Mouse (Mus musculus) midbrain, embryonic 15.5 days (tissue): Measurements from ENCODE around the gene Slc25a13. TPM values are rescaled to one million over a fixed set of nuclear protein-coding genes. Genes with fewer than 3 reads are reported as not detected.

ENCODE experiments used
- ATAC-seq: fragments of 200-750 bp; cut with Nextera tagmentation; replicated peaks from 2 replicates; pipeline ENCODE4 v1.8.0; 2017; ENCODE audit warnings: moderate TSS enrichment
- H3K27ac ChIP-seq: fragments of 300-500 bp; sonication (generic); 2 replicates; pipeline ENCODE4 v1.5.1; 2015; ENCODE audit warnings: mild to moderate bottlenecking, inconsistent platforms
- H3K27me3 ChIP-seq: fragments of 300-500 bp; sonication (generic); replicated peaks from 2 replicates; pipeline ENCODE4 v1.6.1; 2015; ENCODE audit warnings: inconsistent platforms
- H3K36me3 ChIP-seq: fragments of 300-500 bp; sonication (generic); replicated peaks from 2 replicates; pipeline ENCODE4 v1.6.1; 2015; ENCODE audit warnings: inconsistent platforms
- H3K4me1 ChIP-seq: fragments of 300-500 bp; sonication (generic); 2 replicates; pipeline ENCODE4 v1.6.1; 2015; ENCODE audit warnings: inconsistent platforms
- H3K4me2 ChIP-seq: fragments of 300-500 bp; sonication (generic); 2 replicates; pipeline ENCODE4 v1.6.1; 2015; ENCODE audit warnings: inconsistent platforms, mild to moderate bottlenecking, moderate library complexity
- H3K4me3 ChIP-seq: fragments of 300-500 bp; sonication (generic); 2 replicates; pipeline ENCODE4 v1.5.1; 2015; ENCODE audit warnings: mild to moderate bottlenecking, inconsistent platforms
- H3K9ac ChIP-seq: fragments of 300-500 bp; sonication (generic); 2 replicates; pipeline ENCODE4 v1.6.1; 2015; ENCODE audit warnings: mild to moderate bottlenecking, inconsistent platforms
- H3K9me3 ChIP-seq: fragments of 300-500 bp; sonication (generic); 2 replicates; pipeline ENCODE4 v1.6.1; 2016; ENCODE audit warnings: inconsistent platforms
- WGBS: fragments of 180-500 bp; shearing (Covaris S2); methylation state at CpG from one replicate; pipeline ENCODE4 v1.1.7; 2015; ENCODE audit warnings: mixed read lengths; 5-methylcytosine and 5-hydroxymethylcytosine counted together
- polyA plus RNA-seq: library from polyadenylated mRNA; unstranded; fragments of >200 nt; fragmentation: Nextera tagmentation; extraction: Ambion mirVana; gene quantifications from 2 replicates; pipeline ENCODE4 v1.2.1, GENCODE M21; 2015

The Slc25a13 gene
- polyA plus RNA-seq = 3.8 and 4.0 TPM in 2 replicates

DNA sequence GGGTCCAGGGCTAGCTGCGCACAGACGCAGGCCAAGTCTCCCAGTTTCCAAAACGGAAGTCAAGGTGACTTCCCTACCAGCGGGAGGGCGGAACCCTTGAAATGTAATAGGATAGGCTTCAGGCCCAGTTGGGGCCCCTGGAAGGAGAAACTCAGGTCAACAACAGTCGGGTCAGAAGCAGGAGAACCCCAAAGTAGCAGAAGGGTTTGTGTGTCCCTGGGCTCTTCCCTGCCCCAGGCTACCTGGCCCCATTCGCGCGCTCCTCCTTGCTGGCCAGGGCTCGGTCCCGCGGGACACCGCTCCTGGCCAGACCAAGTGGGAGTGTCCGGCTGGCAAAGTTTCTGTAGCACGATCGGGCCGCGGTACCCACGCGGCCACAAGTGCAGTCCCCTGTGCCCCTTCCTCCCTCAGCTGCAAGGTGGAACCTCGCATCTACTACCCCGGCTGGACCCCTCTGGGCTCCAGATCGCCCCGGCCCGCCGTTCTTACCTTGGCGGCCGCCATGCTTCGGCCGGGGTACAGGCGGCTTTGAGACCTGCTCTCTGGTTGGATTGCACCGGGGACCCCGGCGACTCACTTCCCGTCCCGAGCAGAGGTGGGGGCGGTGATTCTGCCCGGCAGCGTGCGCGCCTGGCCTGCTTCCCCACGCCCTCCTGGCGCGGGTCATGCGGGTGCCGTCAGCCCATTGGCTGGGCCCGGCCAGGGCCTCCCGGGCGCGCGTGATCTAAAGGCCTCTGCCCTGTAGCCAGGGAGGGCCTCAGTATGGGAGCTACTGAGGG is at the start of gene Slc25a13:
TSS of gene Slc25a13 (minus strand) at position 667 of the 779 bp plus-strand sequence.
- peak within 1 kb of the TSS; percentile 74 for H3K4me2 ChIP-seq

DNA sequence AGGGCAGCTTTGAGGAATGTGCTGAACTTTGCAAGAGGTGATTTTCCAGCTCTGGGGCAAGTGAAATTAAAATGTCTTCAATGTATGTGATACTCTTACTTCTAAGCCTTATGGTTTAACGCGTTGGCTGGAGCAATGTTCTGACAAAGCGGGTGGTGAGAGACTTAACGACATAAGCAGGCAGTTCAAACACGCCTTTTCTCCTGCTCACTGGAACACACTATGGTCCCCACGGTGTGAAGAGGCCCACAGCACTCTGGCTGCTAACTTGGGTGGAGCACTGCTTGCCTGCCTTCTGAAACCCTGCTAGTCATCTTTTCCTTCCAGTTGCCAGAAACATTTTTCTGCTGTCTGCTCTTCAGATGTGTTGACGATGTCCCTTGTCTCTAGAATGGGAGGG is 48.8 kb upstream of the Slc25a13 start:
- Histone ChIP-seq H3K4me3 (no peak overlapping the region), H3K36me3 (no peaks in the 10 kb centered on the region), H3K9ac (no peak overlapping the region), H3K27me3 (no peaks in the 10 kb centered on the region), H3K4me2 (no peak overlapping the region), H3K4me1 (no peaks in the 10 kb centered on the region), H3K27ac (no peak overlapping the region), H3K9me3 (no peaks in the 10 kb centered on the region)
- ATAC-seq = no peak
- 86% methylated on average over 7 of the region's 7 CpGs for WGBS

More for the DNA sequence above, at the start of gene Slc25a13:
- no peaks in the 10 kb centered on the region for H3K27me3 ChIP-seq
- peak within 1 kb of the TSS; percentile 46 for H3K9ac ChIP-seq
- ATAC-seq = peak; percentile 95
- H3K36me3 ChIP-seq = no peaks in the 10 kb centered on the region
- H3K4me3 ChIP-seq = peak within 1 kb of the TSS; percentile 55
- H3K4me1 ChIP-seq = peaks cover 11% of the 10 kb centered on the region
- H3K27ac ChIP-seq = no peak within 1 kb of the TSS
- WGBS = under 1% methylated on average over 51 of the region's 51 CpGs
- H3K9me3 ChIP-seq = no peaks in the 10 kb centered on the region

DNA sequence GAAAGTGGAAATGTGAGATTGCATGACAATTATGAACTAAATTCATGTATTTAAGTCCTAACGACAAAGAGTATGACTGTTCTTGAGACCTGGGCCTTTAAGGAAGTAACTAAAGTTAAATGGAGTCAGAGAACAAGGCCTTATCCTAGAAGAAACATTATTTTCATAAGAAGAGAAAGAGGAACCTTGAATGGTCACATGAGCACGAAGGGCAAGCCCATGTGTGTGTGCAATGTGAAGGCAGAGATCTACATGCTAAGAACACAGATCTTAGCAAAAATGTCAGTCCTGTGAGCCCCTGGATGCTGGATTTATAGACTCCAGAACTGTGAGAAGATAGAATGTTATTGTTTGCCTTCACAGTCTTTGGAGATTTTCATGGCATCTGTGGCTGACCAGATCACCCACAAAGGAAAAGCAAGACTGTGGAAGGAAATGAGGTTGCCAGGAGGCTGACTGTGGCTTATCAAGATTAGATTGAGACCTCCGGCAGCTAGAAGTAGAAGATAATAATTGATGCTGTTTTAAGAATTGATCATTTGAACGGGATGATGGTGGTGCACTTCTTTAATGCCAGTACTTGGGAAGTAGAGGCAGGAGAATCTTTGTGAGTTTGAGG is 46.4 kb upstream of the Slc25a13 start:
- 87% methylated on average over 4 of the region's 4 CpGs for WGBS
- Histone ChIP-seq H3K9ac (no peak overlapping the region), H3K27me3 (no peaks in the 10 kb centered on the region), H3K36me3 (no peaks in the 10 kb centered on the region), H3K9me3 (no peaks in the 10 kb centered on the region), H3K4me1 (no peaks in the 10 kb centered on the region), H3K4me3 (no peak overlapping the region), H3K27ac (no peak overlapping the region), H3K4me2 (no peak overlapping the region)
- no peak for ATAC-seq

DNA sequence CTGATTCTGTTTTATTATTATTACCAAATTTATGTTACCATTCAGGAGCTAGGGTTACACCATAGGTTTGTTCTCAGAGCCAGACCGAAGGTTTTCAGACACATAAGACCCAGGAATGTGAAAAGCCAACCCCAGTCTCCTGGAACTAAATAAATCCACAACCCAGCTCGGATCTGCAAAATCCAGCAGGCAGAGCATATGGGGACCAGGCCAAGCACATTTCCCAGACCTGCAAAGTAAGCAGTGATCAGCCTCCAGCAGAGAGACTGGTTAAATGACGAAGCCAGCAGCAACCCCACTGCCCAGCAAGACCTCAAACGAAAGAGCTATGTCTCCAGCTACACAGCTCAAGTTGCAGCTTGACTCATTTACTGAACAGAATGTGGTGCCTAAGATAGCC is 43.9 kb upstream of the Slc25a13 start:
- 72% methylated on average over 4 of the region's 4 CpGs for WGBS
- ATAC-seq = no peak
- no peak overlapping the region for H3K9ac ChIP-seq
- no peaks in the 10 kb centered on the region for H3K36me3 ChIP-seq
- no peak overlapping the region for H3K27ac ChIP-seq
- no peaks in the 10 kb centered on the region for H3K9me3 ChIP-seq
- H3K27me3 ChIP-seq = no peaks in the 10 kb centered on the region
- H3K4me2 ChIP-seq = no peak overlapping the region
- H3K4me3 ChIP-seq = no peak overlapping the region
- H3K4me1 ChIP-seq = no peaks in the 10 kb centered on the region

DNA sequence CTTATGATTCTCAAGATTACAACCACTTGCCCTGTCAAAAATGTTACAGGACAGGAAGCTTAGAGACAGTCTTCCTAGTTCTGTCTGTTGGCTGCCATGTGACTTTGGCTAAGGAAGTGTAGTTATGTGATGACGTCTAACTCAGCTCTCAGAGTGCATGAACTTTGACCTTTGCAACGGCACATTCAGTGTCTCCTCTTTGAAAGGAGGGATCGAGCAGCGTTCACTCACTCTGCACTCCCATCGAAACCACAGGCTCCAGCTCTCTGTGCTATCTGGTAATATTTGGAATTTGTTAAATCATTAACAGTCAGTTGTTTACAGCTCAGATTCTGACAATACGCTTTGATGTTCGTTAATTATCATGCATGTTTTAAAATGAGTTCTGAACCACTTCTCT is 31.5 kb upstream of the Slc25a13 start:
- no peak for ATAC-seq
- H3K27ac ChIP-seq = no peak overlapping the region
- H3K9ac ChIP-seq = no peak overlapping the region
- H3K4me2 ChIP-seq = no peak overlapping the region
- H3K27me3 ChIP-seq = no peaks in the 10 kb centered on the region
- no peak overlapping the region for H3K4me3 ChIP-seq
- no peaks in the 10 kb centered on the region for H3K4me1 ChIP-seq
- H3K9me3 ChIP-seq = no peaks in the 10 kb centered on the region
- 61% methylated on average over 7 of the region's 7 CpGs for WGBS
- no peaks in the 10 kb centered on the region for H3K36me3 ChIP-seq

DNA sequence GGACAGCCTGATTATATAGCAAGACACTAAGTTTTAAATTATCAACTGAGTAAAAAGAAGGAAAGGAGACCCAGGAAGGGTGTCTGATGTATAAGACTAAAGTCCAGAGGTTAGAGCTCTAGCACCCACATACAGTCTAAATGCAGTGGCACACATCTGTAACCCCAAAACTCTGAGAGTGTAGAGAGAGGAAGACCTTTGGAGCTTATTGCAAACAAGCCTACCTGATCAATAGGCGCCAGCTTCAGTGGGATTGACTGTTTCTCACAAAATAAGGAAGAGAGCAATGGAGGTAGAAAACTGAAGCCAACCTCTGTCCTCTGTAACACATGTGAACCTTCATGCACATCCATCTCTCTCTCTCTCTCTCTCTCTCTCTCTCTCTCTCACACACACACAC is 26.9 kb upstream of the Slc25a13 start:
- ATAC-seq = no peak
- no peak overlapping the region for H3K27ac ChIP-seq
- H3K9ac ChIP-seq = no peak overlapping the region
- no peaks in the 10 kb centered on the region for H3K36me3 ChIP-seq
- 88% methylated on average over 1 of the region's 1 CpGs for WGBS
- no peaks in the 10 kb centered on the region for H3K27me3 ChIP-seq
- H3K9me3 ChIP-seq = no peaks in the 10 kb centered on the region
- H3K4me1 ChIP-seq = no peaks in the 10 kb centered on the region
- H3K4me2 ChIP-seq = no peak overlapping the region
- no peak overlapping the region for H3K4me3 ChIP-seq

DNA sequence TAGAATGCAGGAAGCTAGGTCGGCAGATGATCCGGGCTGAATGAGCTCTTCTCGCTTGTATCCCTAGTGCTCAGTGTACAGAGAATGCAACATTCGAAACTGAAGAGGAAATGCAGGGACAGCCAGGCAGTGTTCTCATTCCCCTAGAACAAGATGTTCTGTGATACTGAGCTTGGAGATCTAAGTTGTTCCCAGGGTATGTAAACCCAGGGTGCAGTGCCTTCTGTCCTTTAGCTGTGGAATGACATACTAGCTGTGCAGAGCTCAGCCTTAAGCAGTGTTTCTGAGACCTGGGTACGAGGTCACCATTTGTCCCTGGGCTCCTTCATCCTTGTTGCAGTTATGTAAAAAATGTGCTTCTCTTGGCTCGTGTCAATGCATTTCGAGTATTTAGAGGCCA is 25.1 kb upstream of the Slc25a13 start:
- Histone ChIP-seq H3K36me3 (no peaks in the 10 kb centered on the region), H3K27me3 (no peaks in the 10 kb centered on the region), H3K4me1 (no peaks in the 10 kb centered on the region), H3K4me2 (no peak overlapping the region), H3K9ac (no peak overlapping the region), H3K9me3 (no peaks in the 10 kb centered on the region), H3K27ac (no peak overlapping the region), H3K4me3 (no peak overlapping the region)
- WGBS = 83% methylated on average over 7 of the region's 7 CpGs
- no peak for ATAC-seq

DNA sequence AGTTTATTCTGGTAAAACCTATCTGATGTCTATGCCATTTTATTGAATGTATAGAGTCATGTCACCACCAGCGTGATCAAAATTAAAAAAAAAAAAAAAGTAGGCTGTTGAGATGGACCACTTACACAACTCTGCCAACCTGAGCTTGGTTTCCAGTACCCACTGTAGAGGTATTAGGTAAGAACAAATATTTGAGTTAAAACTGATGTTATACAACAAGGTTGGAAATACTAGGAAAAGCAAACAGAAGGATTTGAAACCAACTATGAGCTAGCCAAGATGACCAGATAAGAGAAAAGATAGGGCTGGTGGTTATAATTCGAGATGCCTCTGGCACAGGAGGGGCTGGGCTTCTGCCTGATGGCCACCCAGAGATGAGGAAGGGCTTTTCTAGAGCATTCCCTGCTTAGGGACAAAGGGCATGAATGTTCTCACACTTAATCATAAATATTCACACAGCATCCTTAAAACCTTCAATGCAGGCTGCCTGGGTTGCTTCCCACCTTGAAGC is 19.9 kb upstream of the Slc25a13 start:
- Histone ChIP-seq H3K4me1 (no peaks in the 10 kb centered on the region), H3K27ac (no peak overlapping the region), H3K36me3 (no peaks in the 10 kb centered on the region), H3K9ac (no peak overlapping the region), H3K4me2 (no peak overlapping the region), H3K27me3 (no peaks in the 10 kb centered on the region), H3K4me3 (no peak overlapping the region), H3K9me3 (no peaks in the 10 kb centered on the region)
- ATAC-seq = no peak
- WGBS = 89% methylated on average over 2 of the region's 2 CpGs

DNA sequence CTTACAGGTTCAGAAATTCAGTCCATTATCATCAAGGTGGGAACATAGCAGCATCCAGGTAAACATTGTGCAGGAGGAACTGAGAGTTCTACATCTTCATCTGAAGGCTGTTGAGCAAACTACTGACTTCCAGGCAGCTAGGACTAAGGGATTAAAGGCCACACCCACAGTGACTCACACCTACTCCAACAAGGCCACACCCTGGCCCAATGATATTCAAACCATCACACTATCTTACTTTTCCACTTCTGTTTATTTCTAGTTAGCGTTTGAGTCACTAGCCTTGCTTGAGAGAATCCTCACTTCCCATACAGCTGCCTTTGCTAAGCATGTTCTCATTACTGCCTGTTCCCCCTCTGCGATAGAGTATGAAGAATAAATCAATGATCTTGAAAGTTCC is 13.3 kb upstream of the Slc25a13 start:
- Histone ChIP-seq H3K36me3 (no peaks in the 10 kb centered on the region), H3K27ac (no peak overlapping the region), H3K9ac (no peak overlapping the region), H3K9me3 (no peaks in the 10 kb centered on the region), H3K4me3 (no peak overlapping the region), H3K4me2 (no peak overlapping the region), H3K4me1 (no peaks in the 10 kb centered on the region), H3K27me3 (no peaks in the 10 kb centered on the region)
- 98% methylated on average over 2 of the region's 2 CpGs for WGBS
- ATAC-seq = no peak

DNA sequence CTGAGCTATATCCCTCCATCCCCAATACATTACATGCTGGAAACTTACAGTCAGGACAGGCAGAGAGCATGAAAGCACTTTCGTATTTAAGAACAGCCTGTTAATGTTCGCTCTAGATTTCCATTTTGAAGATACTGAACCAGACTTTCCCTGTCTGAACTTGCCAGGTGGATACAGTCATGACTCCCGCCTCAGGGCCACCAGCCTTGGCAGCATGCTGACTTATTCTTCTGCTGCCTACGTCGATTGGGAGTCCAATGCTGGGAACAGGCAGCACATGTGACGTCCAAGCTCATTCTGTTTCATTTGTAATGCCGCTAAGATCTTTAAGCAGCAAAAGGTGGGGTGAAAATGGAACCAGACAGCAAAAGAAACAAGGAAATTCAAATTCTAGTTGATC is 5.7 kb upstream of the Slc25a13 start:
- Histone ChIP-seq H3K4me2 (no peak overlapping the region), H3K9me3 (no peaks in the 10 kb centered on the region), H3K9ac (no peak overlapping the region), H3K27ac (no peak overlapping the region), H3K36me3 (no peaks in the 10 kb centered on the region), H3K4me3 (no peak overlapping the region), H3K27me3 (no peaks in the 10 kb centered on the region), H3K4me1 (no peaks in the 10 kb centered on the region)
- ATAC-seq = no peak
- WGBS = 83% methylated on average over 7 of the region's 7 CpGs

DNA sequence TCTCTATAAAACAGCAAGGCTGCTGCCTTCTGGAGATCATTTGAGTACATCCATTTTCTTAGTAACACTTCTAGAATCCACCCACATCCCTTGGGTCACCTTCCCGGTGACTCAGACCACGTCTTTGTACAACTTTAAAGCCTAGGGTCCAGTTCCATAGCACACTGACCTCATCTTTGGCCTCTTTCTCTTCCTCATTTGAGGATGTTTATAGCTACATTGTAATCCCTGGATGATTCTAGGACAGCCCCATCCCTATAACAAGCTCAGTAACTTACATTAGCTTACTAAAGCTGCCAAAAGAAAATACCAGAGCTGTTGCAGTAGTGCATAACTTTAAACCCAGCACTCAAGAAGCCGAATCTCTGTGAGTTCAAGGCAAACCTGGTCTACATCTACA is 3.6 kb upstream of the Slc25a13 start:
- H3K27me3 ChIP-seq = no peaks in the 10 kb centered on the region
- peaks cover 11% of the 10 kb centered on the region for H3K4me1 ChIP-seq
- H3K4me2 ChIP-seq = no peak overlapping the region
- no peak overlapping the region for H3K27ac ChIP-seq
- no peak overlapping the region for H3K4me3 ChIP-seq
- H3K36me3 ChIP-seq = no peaks in the 10 kb centered on the region
- ATAC-seq = no peak
- WGBS = 91% methylated on average over 3 of the region's 3 CpGs
- no peak overlapping the region for H3K9ac ChIP-seq
- H3K9me3 ChIP-seq = no peaks in the 10 kb centered on the region

DNA sequence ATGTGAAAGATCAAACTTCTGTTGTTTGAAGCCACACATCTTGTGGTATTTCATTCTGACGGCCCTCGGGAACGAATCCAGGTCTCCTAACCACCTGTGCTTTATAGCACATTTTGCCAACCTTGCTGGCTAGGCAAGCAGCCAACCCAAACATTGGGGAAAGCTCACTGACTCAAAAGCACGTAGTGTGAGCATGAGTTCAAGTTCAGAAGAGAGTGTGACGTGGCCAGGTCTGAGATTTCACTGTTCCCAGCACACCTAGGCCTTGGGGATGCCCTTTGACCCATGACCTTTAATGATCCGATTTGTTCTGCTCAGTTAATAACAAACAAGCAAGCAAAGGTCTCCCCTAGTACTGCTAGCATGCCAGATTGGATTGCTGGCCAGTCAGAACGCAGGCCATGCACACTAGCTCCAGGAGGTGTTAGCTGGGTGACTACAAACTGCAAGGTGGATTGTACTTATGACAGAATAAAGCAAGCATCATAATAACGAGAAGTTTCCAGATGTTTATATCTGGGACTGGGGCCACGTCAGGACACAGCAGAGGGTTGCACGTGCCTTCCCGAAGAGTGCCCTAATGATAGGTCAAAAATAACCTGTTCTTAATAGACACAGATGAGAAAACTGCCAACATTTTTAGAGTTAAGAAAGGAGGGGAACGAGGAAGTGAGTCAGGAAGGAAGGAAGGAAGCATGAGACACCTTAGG is 2.8 kb upstream of the Slc25a13 start:
- no peak overlapping the region for H3K4me2 ChIP-seq
- no peak for ATAC-seq
- H3K36me3 ChIP-seq = no peaks in the 10 kb centered on the region
- H3K4me3 ChIP-seq = no peak overlapping the region
- no peaks in the 10 kb centered on the region for H3K27me3 ChIP-seq
- WGBS = 83% methylated on average over 12 of the region's 12 CpGs
- H3K4me1 ChIP-seq = peaks cover 11% of the 10 kb centered on the region
- H3K9me3 ChIP-seq = no peaks in the 10 kb centered on the region
- no peak overlapping the region for H3K27ac ChIP-seq
- no peak overlapping the region for H3K9ac ChIP-seq
